Mouse (Mus musculus) testis, adult 2 months (tissue): ENCODE results near the gene Gm42906. TPM values are rescaled to one million over a fixed set of nuclear protein-coding genes. Genes with fewer than 3 reads are reported as not detected.

Experiments used
- H3K27ac ChIP-seq: fragments of 200-500 bp; 2 replicates; pipeline ENCODE4 v1.5.1; 2012; ENCODE audit warnings: low read depth, low read length; ENCODE audit not compliant: control insufficient read depth, insufficient read depth
- H3K27me3 ChIP-seq: fragments of 200-500 bp; 2 replicates; pipeline ENCODE4 v1.6.1; 2012; ENCODE audit warnings: mild to moderate bottlenecking, low read length, moderate library complexity; ENCODE audit not compliant: control insufficient read depth, insufficient read depth
- H3K36me3 ChIP-seq: fragments of 200-500 bp; 2 replicates; pipeline ENCODE4 v1.6.1; 2012; ENCODE audit warnings: mild to moderate bottlenecking, low read length; ENCODE audit not compliant: control insufficient read depth, insufficient read depth
- H3K4me1 ChIP-seq: fragments of 200-500 bp; 2 replicates; pipeline ENCODE4 v1.6.1; 2012; ENCODE audit warnings: low read length; ENCODE audit not compliant: control insufficient read depth, insufficient read depth
- H3K4me3 ChIP-seq: fragments of 200-500 bp; 2 replicates; pipeline ENCODE4 v1.5.1; 2012; ENCODE audit warnings: low read depth, mild to moderate bottlenecking, low read length, moderate library complexity, mixed read lengths; ENCODE audit not compliant: control insufficient read depth
- CTCF ChIP-seq: fragments of 200-500 bp; IDR thresholded peaks from 2 replicates; pipeline ENCODE4 v1.5.1; 2012; ENCODE audit warnings: low read depth, mild to moderate bottlenecking, inconsistent platforms, low read length, moderate library complexity; ENCODE audit not compliant: control insufficient read depth, insufficient read depth, insufficient replicate concordance
- POLR2A ChIP-seq: fragments of 200-500 bp; IDR thresholded peaks from 2 replicates; pipeline ENCODE4 v1.6.1; 2012; ENCODE audit warnings: low read depth, mild to moderate bottlenecking, inconsistent platforms, low read length, moderate library complexity; ENCODE audit not compliant: control insufficient read depth
- polyA plus RNA-seq: library from polyadenylated mRNA; depleted of rRNA; stranded (reverse); fragments of >200 nt; gene quantifications from 2 replicates; pipeline ENCODE4 v1.2.3, GENCODE M21; 2012

Gene Gm42906
- polyA plus RNA-seq, 1 experiment, result not detected

DNA sequence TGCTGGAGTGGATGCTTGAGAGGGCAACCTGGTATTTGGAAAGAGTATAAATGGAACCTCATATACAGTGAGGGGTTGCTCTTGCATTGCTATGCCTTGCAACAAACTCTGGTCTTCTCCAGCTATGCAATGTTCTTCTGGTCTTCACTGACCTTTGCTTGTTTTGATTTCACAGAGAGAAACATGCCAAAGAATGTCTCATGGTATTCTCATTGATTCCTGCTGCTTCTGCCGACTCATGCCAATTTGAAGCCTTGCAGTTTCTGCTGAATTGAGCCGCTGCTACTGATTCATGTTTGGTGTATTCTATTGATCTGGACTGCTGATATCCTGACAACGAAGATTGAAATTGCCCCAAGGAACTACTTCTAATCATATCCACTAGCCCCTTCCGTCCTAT is 134.4 kb downstream of the Gm42906 start:
- H3K4me3 ChIP-seq, result no peak overlapping the region
- no peaks in the 10 kb centered on the region for H3K4me1 ChIP-seq
- no peak overlapping the region for H3K27ac ChIP-seq
- no peaks in the 10 kb centered on the region for H3K27me3 ChIP-seq
- H3K36me3 ChIP-seq, result no peaks in the 10 kb centered on the region
- TF ChIP-seq CTCF (no peak), POLR2A (no peak)

DNA sequence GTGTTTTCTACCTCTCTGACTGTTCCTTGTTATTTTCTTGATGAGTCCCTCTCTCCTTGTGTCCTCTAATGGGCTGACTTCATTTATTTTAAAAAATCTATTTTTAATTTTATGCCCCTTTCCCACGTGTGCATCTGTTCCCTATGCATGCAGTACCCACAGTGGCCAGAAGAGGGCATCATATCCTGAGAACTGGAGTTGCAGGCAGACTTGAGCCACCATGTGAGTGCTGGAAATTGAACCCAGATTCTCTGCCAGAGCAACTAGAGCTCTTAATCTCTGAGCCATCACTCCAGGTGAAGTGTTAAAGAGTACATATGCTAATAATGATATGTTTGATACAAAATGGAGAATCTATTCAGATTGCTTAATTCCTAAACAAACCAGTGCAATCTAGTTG is 135.7 kb downstream of the Gm42906 start:
- no peak for TF ChIP-seq POLR2A
- TF ChIP-seq CTCF, result peak; percentile 79; the same call in 1 of the 2 replicates
- no peaks in the 10 kb centered on the region for H3K4me1 ChIP-seq

DNA sequence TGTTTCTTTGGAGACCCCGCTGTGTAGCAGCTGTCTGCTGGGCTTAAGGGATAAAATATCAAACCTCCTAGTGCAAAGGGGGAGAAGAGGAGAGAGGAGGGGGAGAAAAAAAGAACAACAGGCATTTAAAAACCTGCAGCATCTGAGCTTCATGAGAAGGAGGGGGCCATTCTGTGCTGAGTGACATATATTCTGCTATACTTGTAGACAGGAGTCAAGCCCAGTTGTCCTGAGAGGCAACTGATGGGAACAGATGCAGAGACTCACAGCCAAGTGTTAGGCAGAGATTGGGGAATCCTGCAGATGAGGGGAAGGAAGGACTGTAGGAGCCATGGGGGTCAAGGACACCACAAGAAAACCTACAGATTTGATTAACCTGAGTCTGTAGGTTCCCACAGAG is 141.6 kb downstream of the Gm42906 start:
- Histone ChIP-seq H3K36me3 (no peaks in the 10 kb centered on the region), H3K27ac (no peak overlapping the region), H3K4me1 (no peaks in the 10 kb centered on the region), H3K4me3 (no peak overlapping the region), H3K27me3 (no peaks in the 10 kb centered on the region)
- no peak for TF ChIP-seq CTCF
- no peak for TF ChIP-seq POLR2A

More for the DNA sequence above, 135.7 kb downstream of the Gm42906 start:
- Histone ChIP-seq H3K36me3 (no peaks in the 10 kb centered on the region), H3K27ac (no peak overlapping the region), H3K4me3 (no peak overlapping the region), H3K27me3 (no peaks in the 10 kb centered on the region)

DNA sequence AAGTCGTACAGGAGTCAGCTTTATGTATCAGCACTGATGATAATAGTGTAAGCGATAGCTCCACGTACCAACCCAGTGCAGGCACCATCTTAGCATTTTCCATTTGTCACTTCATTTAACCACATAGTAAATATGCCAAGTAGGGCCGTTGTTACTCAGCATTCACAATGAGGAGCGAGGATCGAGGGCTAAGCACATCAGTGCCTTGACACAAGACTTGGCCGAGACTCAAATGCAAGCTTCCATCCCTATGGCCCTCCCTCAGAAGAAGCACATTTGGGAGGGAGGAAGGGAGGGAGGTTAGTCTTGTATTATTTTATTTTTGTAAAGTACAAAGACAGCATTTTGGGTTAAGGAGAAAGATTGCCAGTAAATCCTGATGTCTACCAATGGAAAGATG is 148.4 kb downstream of the Gm42906 start:
- TF ChIP-seq POLR2A, result no peak
- TF ChIP-seq CTCF, result no peak
- no peak overlapping the region for H3K4me3 ChIP-seq
- H3K4me1 ChIP-seq, result no peaks in the 10 kb centered on the region
- no peaks in the 10 kb centered on the region for H3K36me3 ChIP-seq
- H3K27me3 ChIP-seq, result no peaks in the 10 kb centered on the region
- no peak overlapping the region for H3K27ac ChIP-seq

DNA sequence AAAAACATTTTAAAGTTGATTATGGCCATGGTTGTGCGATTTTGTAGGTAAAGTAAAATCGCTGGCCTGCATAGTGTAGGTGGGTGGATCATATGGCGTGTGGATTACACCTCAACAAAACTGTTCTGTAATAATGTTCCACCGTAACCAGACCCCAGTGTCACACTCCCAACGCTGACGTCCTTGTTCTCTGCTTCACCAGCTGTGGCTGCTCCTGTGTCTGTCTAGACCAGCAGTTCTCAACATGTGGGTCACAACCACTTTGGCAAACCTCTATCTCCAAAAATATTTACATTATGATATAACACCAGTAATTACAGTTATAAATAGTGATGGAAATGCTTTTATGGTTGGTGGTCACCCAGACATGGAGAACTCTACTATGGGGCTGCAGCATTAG is 150.0 kb downstream of the Gm42906 start:
- no peaks in the 10 kb centered on the region for H3K27me3 ChIP-seq
- no peaks in the 10 kb centered on the region for H3K4me1 ChIP-seq
- no peak overlapping the region for H3K4me3 ChIP-seq
- TF ChIP-seq POLR2A, result no peak
- TF ChIP-seq CTCF, result no peak
- H3K27ac ChIP-seq, result no peak overlapping the region
- no peaks in the 10 kb centered on the region for H3K36me3 ChIP-seq

DNA sequence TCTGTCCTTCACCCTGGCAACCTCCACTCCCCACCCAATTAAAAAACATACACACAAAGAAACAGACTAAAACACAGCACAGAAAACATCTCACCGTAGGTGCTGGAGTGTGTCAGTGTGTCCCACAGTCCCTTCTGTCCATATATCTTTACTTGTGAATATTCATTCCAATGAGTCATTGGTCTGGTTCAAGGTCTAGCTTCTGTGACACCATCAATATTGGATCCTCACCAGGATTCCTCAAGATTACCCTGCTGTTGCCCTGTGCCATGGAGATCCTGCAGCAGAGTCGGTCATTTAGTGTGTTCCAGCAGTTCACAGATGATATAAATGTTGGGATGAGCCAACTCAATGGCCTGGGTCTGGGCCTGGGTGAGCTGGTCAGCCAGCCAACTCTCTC is 152.0 kb downstream of the Gm42906 start:
- Histone ChIP-seq H3K27ac (no peak overlapping the region), H3K36me3 (no peaks in the 10 kb centered on the region), H3K27me3 (no peaks in the 10 kb centered on the region), H3K4me3 (no peak overlapping the region), H3K4me1 (no peaks in the 10 kb centered on the region)
- TF ChIP-seq POLR2A (no peak), CTCF (no peak)

DNA sequence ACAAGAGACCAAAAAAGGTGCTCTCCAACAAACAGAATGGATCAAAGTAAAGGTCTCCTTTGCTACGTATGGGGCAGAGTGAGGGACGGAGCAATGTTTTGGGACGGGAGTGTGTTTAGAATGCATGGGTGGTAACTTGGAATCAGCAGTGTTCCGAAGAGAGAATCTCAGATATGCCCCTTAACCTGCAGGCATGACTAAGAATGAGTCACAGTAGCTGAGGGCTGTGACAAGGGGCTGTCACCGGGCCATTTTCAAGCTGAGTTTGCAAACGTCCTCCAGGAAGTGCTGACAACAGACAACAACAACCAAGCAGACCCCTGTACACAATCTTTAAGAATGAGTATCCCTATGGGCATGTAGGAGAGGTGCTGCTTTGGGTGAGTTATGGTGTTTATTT is 153.7 kb downstream of the Gm42906 start:
- Histone ChIP-seq H3K4me1 (no peaks in the 10 kb centered on the region), H3K36me3 (no peaks in the 10 kb centered on the region), H3K4me3 (no peak overlapping the region), H3K27me3 (no peaks in the 10 kb centered on the region), H3K27ac (no peak overlapping the region)
- TF ChIP-seq CTCF, result no peak
- no peak for TF ChIP-seq POLR2A

DNA sequence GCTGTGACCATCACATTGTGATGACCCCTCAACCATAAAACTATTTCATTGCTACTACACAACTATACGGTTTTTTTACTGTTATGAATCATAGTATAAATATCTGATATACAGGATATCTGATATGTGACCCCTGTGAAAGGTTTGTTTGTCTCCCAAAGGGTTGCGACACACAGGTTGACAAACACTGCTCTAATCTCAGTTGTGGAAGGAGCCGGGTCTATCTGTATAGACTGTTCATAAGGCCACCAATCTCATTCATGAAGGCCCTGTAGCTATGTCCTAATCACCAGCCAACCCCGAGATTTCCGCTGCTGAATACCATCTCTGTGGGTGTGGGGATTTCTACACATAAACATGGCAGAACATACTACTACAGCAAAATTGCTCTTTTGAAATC is 157.1 kb downstream of the Gm42906 start:
- Histone ChIP-seq H3K36me3 (no peaks in the 10 kb centered on the region), H3K4me3 (no peak overlapping the region), H3K27ac (no peak overlapping the region), H3K4me1 (no peaks in the 10 kb centered on the region), H3K27me3 (no peaks in the 10 kb centered on the region)
- no peak for TF ChIP-seq CTCF
- TF ChIP-seq POLR2A, result no peak

DNA sequence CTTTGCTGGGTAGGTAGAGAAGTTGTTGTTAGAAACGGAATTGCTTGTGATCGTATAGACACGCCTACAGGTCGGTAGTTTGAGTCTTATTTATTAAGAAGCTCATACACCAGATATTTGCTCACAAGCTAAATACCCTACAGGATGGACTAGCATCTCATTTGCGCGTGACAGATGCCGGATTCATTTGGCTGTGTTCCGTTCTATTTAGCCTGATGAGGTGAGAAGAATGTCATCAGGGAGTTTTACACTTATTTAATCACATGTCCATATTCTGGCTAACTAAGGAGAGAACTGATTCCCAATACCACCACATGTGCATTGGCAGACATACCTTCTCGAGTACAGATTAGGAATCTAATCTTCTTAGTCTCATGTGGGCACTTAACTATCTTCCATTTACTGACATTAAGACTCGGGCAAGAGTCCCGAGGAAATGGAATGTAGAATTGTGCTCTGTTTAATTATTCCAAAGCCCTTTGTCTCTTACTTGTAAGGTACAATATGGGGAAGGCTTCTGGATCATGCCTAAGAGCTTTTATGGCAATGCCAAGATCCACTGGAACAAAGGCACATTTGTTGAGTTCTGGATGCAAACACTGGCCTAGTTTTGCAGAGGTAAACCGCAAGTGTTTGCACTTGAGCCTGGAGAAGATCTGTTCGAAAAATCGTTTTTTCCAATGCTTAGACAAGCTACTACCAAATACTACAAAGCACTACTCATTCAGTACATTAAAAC is 160.9 kb downstream of the Gm42906 start:
- TF ChIP-seq POLR2A (no peak), CTCF (no peak)
- Histone ChIP-seq H3K4me1 (no peaks in the 10 kb centered on the region), H3K27ac (no peak overlapping the region), H3K27me3 (no peaks in the 10 kb centered on the region), H3K4me3 (no peak overlapping the region), H3K36me3 (no peaks in the 10 kb centered on the region)
